Mouse (Mus musculus) heart, embryonic 14.5 days (tissue): Measurements from ENCODE around the gene Vasn. TPM values are rescaled to one million over a fixed set of nuclear protein-coding genes. Genes with fewer than 3 reads are reported as not detected.

ENCODE experiments used
- ATAC-seq: fragments of 200-750 bp; cut with Nextera tagmentation; 2 replicates; pipeline ENCODE4 v1.8.0; 2017; ENCODE audit warnings: low read depth, moderate TSS enrichment; ENCODE audit not compliant: insufficient number of reproducible peaks, insufficient read depth, low FRiP score
- H3K27ac ChIP-seq, 2 experiments: fragments of 200-500 bp in 1 of 2; fragments of 300-500 bp in 1 of 2; sonication (generic) in 1 of 2; replicated peaks in 1 of 2; 2 replicates each; pipeline ENCODE4 v1.5.1; 2012 to 2014; ENCODE audit warnings: low read depth in 2 of 2, low read length in 2 of 2, control low read depth in 1 of 2, mild to moderate bottlenecking in 1 of 2, mixed read lengths in 1 of 2; ENCODE audit not compliant: control insufficient read depth in 1 of 2, insufficient read depth in 1 of 2
- H3K27me3 ChIP-seq: fragments of 300-500 bp; sonication (generic); 2 replicates; pipeline ENCODE4 v1.6.1; 2014; ENCODE audit warnings: mild to moderate bottlenecking, low read length, control low read depth; ENCODE audit not compliant: control insufficient read depth, insufficient read depth
- H3K36me3 ChIP-seq: fragments of 300-500 bp; sonication (generic); 2 replicates; pipeline ENCODE4 v1.6.1; 2014; ENCODE audit warnings: mild to moderate bottlenecking, control low read depth, low read length, mixed read lengths; ENCODE audit not compliant: control insufficient read depth, insufficient read depth
- H3K4me1 ChIP-seq, 2 experiments: fragments of 200-500 bp in 1 of 2; fragments of 300-500 bp in 1 of 2; sonication (generic) in 1 of 2; 2 replicates each; pipeline ENCODE4 v1.6.1; 2012 to 2014; ENCODE audit warnings: low read length in 2 of 2, control low read depth in 1 of 2, mixed read lengths in 1 of 2; ENCODE audit not compliant: control insufficient read depth in 2 of 2, insufficient read depth in 2 of 2
- H3K4me2 ChIP-seq: fragments of 300-500 bp; sonication (generic); 2 replicates; pipeline ENCODE4 v1.6.1; 2014; ENCODE audit warnings: mild to moderate bottlenecking, low read length
- H3K4me3 ChIP-seq, 2 experiments: fragments of 200-500 bp in 1 of 2; fragments of 300-500 bp in 1 of 2; sonication (generic) in 1 of 2; 2 replicates each; pipeline ENCODE4 v1.5.1; 2012 to 2014; ENCODE audit warnings: low read length in 2 of 2, mild to moderate bottlenecking in 2 of 2, control low read depth in 1 of 2, low read depth in 1 of 2, moderate library complexity in 1 of 2; ENCODE audit not compliant: control insufficient read depth in 1 of 2, insufficient read depth in 1 of 2
- H3K9ac ChIP-seq: fragments of 300-500 bp; sonication (generic); 2 replicates; pipeline ENCODE4 v1.6.1; 2014; ENCODE audit warnings: mild to moderate bottlenecking, low read length
- H3K9me3 ChIP-seq: fragments of 300-500 bp; sonication (generic); 2 replicates; pipeline ENCODE4 v1.6.1; 2016; ENCODE audit warnings: low read length, control low read depth; ENCODE audit not compliant: control insufficient read depth
- WGBS: fragments of 180-500 bp; shearing (Covaris S2); extraction: QIAGEN DNeasy Blood & Tissue Kit; methylation state at CpG from one replicate; pipeline ENCODE4 v1.1.7; 2014; 5-methylcytosine and 5-hydroxymethylcytosine counted together
- polyA plus RNA-seq: library from polyadenylated mRNA; unstranded; fragments of >200 nt; fragmentation: Nextera tagmentation; extraction: Ambion mirVana; gene quantifications from 2 replicates; pipeline ENCODE4 v1.2.1, GENCODE M21; 2014

Gene Vasn
- polyA plus RNA-seq, 1 experiment from 2014 or later, result 11.9 TPM

DNA sequence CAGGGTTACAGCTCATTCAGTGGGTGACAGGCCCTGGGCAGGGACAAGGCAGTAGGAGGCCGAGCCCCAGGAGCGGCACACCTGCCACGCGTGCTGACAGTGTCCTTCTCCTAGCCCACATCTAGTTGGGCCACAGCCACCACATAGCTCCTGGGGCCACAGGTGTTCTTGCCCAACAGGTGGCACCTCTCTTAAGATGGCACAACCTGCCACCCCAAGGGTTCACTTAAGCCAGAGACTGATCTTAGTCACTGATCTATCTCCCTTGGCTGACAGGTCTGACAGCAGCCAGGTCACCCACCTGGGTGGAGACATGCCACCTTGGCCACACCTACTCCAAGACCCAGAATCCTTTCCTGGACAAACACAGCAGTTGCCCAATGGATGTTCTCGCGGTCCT is 3.2 kb downstream of the Vasn start:
- WGBS, result 72% methylated on average over 6 of the region's 6 CpGs
- H3K36me3 ChIP-seq, result peaks cover 19% of the 10 kb centered on the region
- no peak for ATAC-seq
- H3K9ac ChIP-seq, result peak overlapping the region; percentile 9; the same call in 1 of the 2 replicates
- peak overlapping the region; percentile 89 for H3K4me2 ChIP-seq
- no peaks in the 10 kb centered on the region for H3K9me3 ChIP-seq
- no peaks in the 10 kb centered on the region for H3K27me3 ChIP-seq
- no peak overlapping the region for H3K4me3 ChIP-seq
- peak overlapping the region; percentile 81 to 91 for H3K27ac ChIP-seq
- H3K4me1 ChIP-seq, result peaks cover 60 to 83% of the 10 kb centered on the region in 2 experiments

DNA sequence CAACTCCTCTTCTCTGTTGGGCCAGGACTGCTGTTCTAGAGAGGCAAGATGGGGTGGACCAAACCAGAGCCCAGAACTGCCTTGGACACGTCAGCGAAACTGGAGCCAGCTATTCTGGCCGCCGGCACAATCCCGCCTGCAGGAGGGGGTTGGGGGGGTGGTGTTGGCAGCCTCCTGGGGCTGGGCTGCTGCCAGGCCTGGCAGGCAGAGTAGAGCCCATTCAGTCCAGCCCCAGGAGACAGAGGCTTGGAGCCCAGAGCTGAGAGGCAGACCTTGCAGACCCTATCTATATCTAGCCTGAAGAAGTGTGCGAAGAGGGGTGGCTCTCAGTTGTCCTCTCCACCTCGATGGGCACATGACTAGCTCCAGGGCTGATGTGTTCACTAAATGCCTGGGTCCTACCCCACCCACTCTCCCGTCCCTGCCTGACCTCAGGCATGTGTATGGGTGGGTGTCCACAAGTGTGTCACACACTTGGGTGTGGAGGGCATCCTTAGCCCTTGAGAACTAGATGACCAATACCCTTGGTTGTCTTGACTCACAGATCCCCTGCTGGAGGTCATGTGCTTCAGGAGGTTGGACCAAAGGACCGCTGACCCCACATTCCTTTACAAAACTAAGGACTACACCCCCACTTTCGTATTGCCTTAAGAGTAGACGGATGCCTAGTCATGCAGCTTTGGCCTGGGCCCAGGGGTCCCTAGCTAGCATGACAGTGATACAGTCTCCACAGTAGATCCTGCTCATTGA is 4.1 kb downstream of the Vasn start:
- peak; percentile 51 for ATAC-seq
- H3K9ac ChIP-seq, result peak overlapping the region; percentile 49; the same call in 1 of the 2 replicates

DNA sequence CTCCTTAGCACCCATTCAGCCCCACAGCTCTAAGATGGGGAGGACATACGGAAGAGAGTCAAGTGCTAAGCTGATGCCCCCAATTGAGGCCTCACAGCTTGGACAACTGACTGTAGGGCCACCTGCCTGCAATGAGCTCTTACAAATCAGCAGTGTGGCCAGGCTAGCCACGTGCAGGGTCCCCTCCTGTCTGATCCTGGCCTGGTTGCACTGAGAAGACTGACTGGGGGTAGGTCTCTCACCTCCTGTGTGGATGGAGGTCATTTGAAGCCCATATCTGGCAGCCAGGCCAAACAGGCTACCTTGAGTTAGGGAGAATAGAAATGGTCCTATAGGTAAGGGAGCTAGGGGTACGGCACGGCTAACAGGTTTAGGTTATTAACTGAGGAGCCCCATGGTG is 6.1 kb downstream of the Vasn start:
- no peak overlapping the region for H3K4me3 ChIP-seq
- peak overlapping the region; percentile 38; the same call in 1 of the 2 replicates for H3K9ac ChIP-seq
- H3K9me3 ChIP-seq, result no peaks in the 10 kb centered on the region
- ATAC-seq, result no peak
- no peaks in the 10 kb centered on the region for H3K27me3 ChIP-seq
- no peak overlapping the region for H3K4me2 ChIP-seq
- H3K36me3 ChIP-seq, result peaks cover 48% of the 10 kb centered on the region
- 69% methylated on average over 4 of the region's 4 CpGs for WGBS
- peaks cover 60 to 75% of the 10 kb centered on the region in 2 experiments for H3K4me1 ChIP-seq
- no peak overlapping the region for H3K27ac ChIP-seq

More for the DNA sequence above, 4.1 kb downstream of the Vasn start:
- Histone ChIP-seq H3K4me3 (no peak overlapping the region), H3K4me2 (peak overlapping the region; percentile 89), H3K4me1 (peaks cover 62 to 87% of the 10 kb centered on the region in 2 experiments), H3K27ac (peak overlapping the region; percentile 85 to 91), H3K27me3 (no peaks in the 10 kb centered on the region), H3K36me3 (peaks cover 28% of the 10 kb centered on the region), H3K9me3 (no peaks in the 10 kb centered on the region)
- WGBS, result 29% methylated on average over 11 of the region's 11 CpGs

DNA sequence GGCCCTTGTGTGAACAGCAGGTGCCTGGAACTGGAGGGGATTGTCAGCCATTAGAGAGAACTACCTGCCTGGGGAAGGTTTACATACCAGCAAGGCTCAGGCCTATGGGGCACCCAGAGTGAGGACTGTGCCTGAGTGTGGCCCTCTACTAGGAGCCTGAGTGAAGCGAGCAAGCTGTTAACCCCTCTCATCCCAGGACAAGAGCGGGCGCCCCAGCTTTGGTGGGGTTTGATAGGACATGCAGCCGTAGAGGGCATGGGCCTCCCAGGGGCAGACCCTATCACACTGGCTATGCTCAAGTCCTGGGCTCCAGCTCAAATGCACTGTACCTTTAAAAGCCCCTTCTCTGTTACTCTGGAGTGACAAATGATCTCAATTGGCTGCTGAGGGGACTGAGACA is 7.1 kb downstream of the Vasn start:
- H3K36me3 ChIP-seq, result peaks cover 58% of the 10 kb centered on the region
- peak overlapping the region; percentile 23; the same call in 1 of the 2 replicates for H3K4me2 ChIP-seq
- H3K27ac ChIP-seq, result peak overlapping the region; percentile 55 to 72
- H3K9me3 ChIP-seq, result no peaks in the 10 kb centered on the region
- H3K9ac ChIP-seq, result peak overlapping the region; percentile 52
- no peak for ATAC-seq
- WGBS, result 41% methylated on average over 4 of the region's 4 CpGs
- no peaks in the 10 kb centered on the region for H3K27me3 ChIP-seq
- peaks cover 50 to 70% of the 10 kb centered on the region in 2 experiments for H3K4me1 ChIP-seq
- H3K4me3 ChIP-seq, result no peak overlapping the region; a peak in 1 of 4 replicates

DNA sequence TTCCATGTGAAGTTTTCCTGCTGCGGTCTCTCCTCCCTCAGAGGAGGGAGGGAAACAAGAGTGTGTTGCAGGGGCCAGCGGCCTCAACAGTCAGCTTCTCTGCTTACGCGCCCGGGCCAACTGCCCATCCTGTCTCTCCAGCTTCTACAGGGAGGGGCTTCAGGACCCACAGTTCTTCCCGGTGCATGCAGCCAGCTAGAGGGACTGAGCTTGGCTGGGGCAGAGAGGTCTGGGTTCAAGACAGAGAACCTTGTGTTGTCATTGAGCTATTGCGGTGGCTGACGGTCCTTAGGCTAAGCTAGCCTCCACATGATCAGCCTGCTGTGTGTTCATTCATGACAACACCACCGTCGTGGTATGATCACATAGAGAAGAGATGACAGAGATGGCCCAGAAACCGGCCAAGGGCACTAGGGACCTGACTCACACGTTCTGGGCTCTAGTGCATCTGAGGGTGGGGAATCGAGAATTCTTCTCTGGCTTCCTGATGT is 8.0 kb downstream of the Vasn start:
- H3K9me3 ChIP-seq, result no peaks in the 10 kb centered on the region
- 0 out of 2 replicates have a peak overlapping the region, but pooled peaks have one; percentile 23 for H3K4me2 ChIP-seq
- no peak overlapping the region; a peak in 1 of 4 replicates for H3K4me3 ChIP-seq
- ATAC-seq, result 0 out of 2 replicates have a peak, but pooled peaks have one; percentile 26
- H3K27me3 ChIP-seq, result no peaks in the 10 kb centered on the region
- peak overlapping the region; percentile 52 for H3K9ac ChIP-seq
- H3K36me3 ChIP-seq, result peaks cover 67% of the 10 kb centered on the region
- H3K27ac ChIP-seq, result peak overlapping the region; percentile 55 to 72
- whole genome bisulfite sequencing, result 42% methylated on average over 13 of the region's 13 CpGs
- H3K4me1 ChIP-seq, result peaks cover 54 to 70% of the 10 kb centered on the region in 2 experiments

DNA sequence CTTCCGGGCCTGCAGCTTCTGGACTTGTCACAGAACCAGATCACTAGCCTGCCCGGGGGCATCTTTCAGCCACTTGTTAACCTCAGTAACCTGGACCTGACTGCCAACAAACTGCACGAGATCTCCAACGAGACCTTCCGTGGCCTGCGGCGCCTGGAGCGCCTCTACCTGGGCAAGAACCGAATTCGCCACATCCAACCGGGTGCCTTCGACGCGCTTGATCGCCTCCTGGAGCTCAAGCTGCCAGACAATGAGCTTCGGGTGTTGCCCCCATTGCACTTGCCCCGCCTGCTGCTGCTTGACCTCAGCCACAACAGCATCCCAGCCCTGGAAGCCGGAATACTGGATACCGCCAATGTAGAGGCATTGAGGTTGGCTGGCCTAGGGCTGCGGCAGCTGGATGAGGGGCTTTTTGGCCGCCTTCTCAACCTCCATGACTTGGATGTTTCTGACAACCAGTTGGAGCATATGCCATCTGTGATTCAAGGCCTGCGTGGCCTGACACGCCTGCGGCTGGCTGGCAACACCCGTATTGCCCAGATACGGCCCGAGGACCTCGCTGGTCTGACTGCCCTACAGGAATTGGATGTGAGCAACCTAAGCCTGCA is 8.8 kb downstream of the Vasn start:
- Histone ChIP-seq H3K36me3 (peaks cover 69% of the 10 kb centered on the region), H3K9ac (peak overlapping the region; percentile 13; the same call in 1 of the 2 replicates), H3K27me3 (no peaks in the 10 kb centered on the region), H3K9me3 (no peaks in the 10 kb centered on the region), H3K27ac (no peak overlapping the region), H3K4me1 (peaks cover 52 to 70% of the 10 kb centered on the region in 2 experiments), H3K4me2 (no peak overlapping the region), H3K4me3 (no peak overlapping the region)
- WGBS, result 91% methylated on average over 28 of the region's 28 CpGs
- no peak for ATAC-seq

DNA sequence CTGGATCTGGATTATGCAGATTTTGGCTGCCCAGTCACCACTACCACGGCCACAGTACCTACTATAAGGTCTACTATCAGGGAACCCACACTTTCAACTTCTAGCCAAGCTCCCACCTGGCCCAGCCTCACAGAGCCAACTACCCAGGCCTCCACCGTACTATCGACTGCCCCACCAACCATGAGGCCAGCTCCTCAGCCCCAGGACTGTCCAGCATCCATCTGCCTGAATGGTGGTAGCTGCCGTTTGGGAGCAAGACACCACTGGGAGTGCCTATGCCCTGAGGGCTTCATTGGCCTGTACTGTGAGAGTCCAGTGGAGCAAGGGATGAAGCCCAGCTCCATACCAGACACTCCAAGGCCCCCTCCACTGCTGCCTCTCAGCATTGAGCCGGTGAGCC is 9.5 kb downstream of the Vasn start:
- ATAC-seq, result no peak
- H3K4me1 ChIP-seq, result peaks cover 47 to 68% of the 10 kb centered on the region in 2 experiments
- no peak overlapping the region for H3K4me2 ChIP-seq
- H3K9me3 ChIP-seq, result no peaks in the 10 kb centered on the region
- no peak overlapping the region for H3K9ac ChIP-seq
- peaks cover 70% of the 10 kb centered on the region for H3K36me3 ChIP-seq
- H3K27ac ChIP-seq, result no peak overlapping the region
- H3K27me3 ChIP-seq, result no peaks in the 10 kb centered on the region
- 86% methylated on average over 5 of the region's 5 CpGs for WGBS
- no peak overlapping the region for H3K4me3 ChIP-seq
